Mouse (Mus musculus) embryonic facial prominence, embryonic 12.5 days (tissue): ENCODE data around the gene Ergic1. TPM values are rescaled to one million over a fixed set of nuclear protein-coding genes. Genes with fewer than 3 reads are reported as not detected.
A peak's percentile ranks its signal among the peaks of the same experiment; 100 is the strongest.

Experiments used
- ATAC-seq: fragments of 200-750 bp; cut with Nextera tagmentation; 2 replicates; pipeline ENCODE4 v1.8.0; 2017; ENCODE audit not compliant: insufficient number of reproducible peaks, insufficient read depth, low FRiP score, low TSS enrichment
- H3K27ac ChIP-seq: fragments of 300-500 bp; sonication (generic); 2 replicates; pipeline ENCODE4 v1.5.1; 2016; ENCODE audit warnings: mild to moderate bottlenecking
- H3K27me3 ChIP-seq: fragments of 300-500 bp; sonication (generic); 2 replicates; pipeline ENCODE4 v1.6.1; 2016; ENCODE audit warnings: mild to moderate bottlenecking, moderate library complexity
- H3K36me3 ChIP-seq: fragments of 300-500 bp; sonication (generic); 2 replicates; pipeline ENCODE4 v1.6.1; 2016; ENCODE audit warnings: mild to moderate bottlenecking
- H3K4me1 ChIP-seq: fragments of 300-500 bp; sonication (generic); 2 replicates; pipeline ENCODE4 v1.6.1; 2016
- H3K4me2 ChIP-seq: fragments of 300-500 bp; sonication (generic); replicated peaks from 2 replicates; pipeline ENCODE4 v1.6.1; 2016; ENCODE audit warnings: mild to moderate bottlenecking, moderate library complexity
- H3K4me3 ChIP-seq: fragments of 300-500 bp; sonication (generic); 2 replicates; pipeline ENCODE4 v1.5.1; 2016; ENCODE audit warnings: mild to moderate bottlenecking
- H3K9ac ChIP-seq: fragments of 300-500 bp; sonication (generic); 2 replicates; pipeline ENCODE4 v1.6.1; 2016; ENCODE audit warnings: mild to moderate bottlenecking, moderate library complexity
- H3K9me3 ChIP-seq: fragments of 300-500 bp; sonication (generic); 2 replicates; pipeline ENCODE4 v1.6.1; 2016; ENCODE audit warnings: mild to moderate bottlenecking, moderate library complexity
- WGBS: fragments of 180-500 bp; shearing (Covaris S2); methylation state at CpG from one replicate; pipeline ENCODE4 v1.1.7; 2016; 5-methylcytosine and 5-hydroxymethylcytosine counted together
- polyA plus RNA-seq: library from polyadenylated mRNA; unstranded; fragments of >200 nt; fragmentation: Nextera tagmentation; extraction: Ambion mirVana; gene quantifications from 2 replicates; pipeline ENCODE4 v1.2.1, GENCODE M21; 2016

Ergic1 gene
- polyA plus RNA-seq, 1 experiment from 2014 or later, result 102 TPM

- Histone ChIP-seq H3K36me3 (no peaks in the 10 kb centered on the region), H3K4me2 (no peak overlapping the region), H3K27me3 (peaks cover 4% of the 10 kb centered on the region; the same call in 1 of the 2 replicates), H3K9ac (no peak overlapping the region), H3K4me1 (peaks cover 7% of the 10 kb centered on the region), H3K9me3 (no peaks in the 10 kb centered on the region), H3K4me3 (no peak overlapping the region), H3K27ac (no peak overlapping the region)
- ATAC-seq, result no peak
- WGBS, result 88% methylated on average over 8 of the region's 8 CpGs
These were observed 16.8 kb upstream of the Ergic1 start for GRCm38 (mm10) chr17:26544319-26544963.

GRCm38 (mm10) chr17:26547771-26548170, 13.5 kb upstream of the Ergic1 start:
- Histone ChIP-seq H3K9ac (no peak overlapping the region), H3K27me3 (peaks cover 9% of the 10 kb centered on the region; the same call in 1 of the 2 replicates), H3K4me3 (no peak overlapping the region), H3K4me1 (peaks cover 8% of the 10 kb centered on the region), H3K4me2 (0 out of 2 replicates have a peak overlapping the region, but pooled peaks have one; percentile 2), H3K9me3 (no peaks in the 10 kb centered on the region), H3K27ac (no peak overlapping the region), H3K36me3 (no peaks in the 10 kb centered on the region)
- ATAC-seq, result no peak
- 24% methylated on average over 7 of the region's 7 CpGs for WGBS

GRCm38 (mm10) chr17:26548566-26548965, 12.7 kb upstream of the Ergic1 start:
- Histone ChIP-seq H3K9me3 (no peaks in the 10 kb centered on the region), H3K36me3 (no peaks in the 10 kb centered on the region), H3K27ac (no peak overlapping the region), H3K4me2 (no peak overlapping the region), H3K9ac (no peak overlapping the region), H3K27me3 (peaks cover 9% of the 10 kb centered on the region; the same call in 1 of the 2 replicates), H3K4me3 (no peak overlapping the region), H3K4me1 (peaks cover 8% of the 10 kb centered on the region)
- WGBS, result 4% methylated on average over 5 of the region's 5 CpGs
- no peak for ATAC-seq

GRCm38 (mm10) chr17:26549148-26549809, 12.0 kb upstream of the Ergic1 start:
- no peak for ATAC-seq

GRCm38 (mm10) chr17:26551104-26551503, 10.2 kb upstream of the Ergic1 start:
- no peak overlapping the region for H3K27ac ChIP-seq
- H3K9ac ChIP-seq, result no peak overlapping the region
- no peak for ATAC-seq
- no peaks in the 10 kb centered on the region for H3K9me3 ChIP-seq
- H3K27me3 ChIP-seq, result peaks cover 9% of the 10 kb centered on the region; the same call in 1 of the 2 replicates
- H3K4me1 ChIP-seq, result peaks cover 8% of the 10 kb centered on the region
- no peak overlapping the region for H3K4me3 ChIP-seq
- H3K4me2 ChIP-seq, result no peak overlapping the region
- 84% methylated on average over 6 of the region's 6 CpGs for WGBS
- H3K36me3 ChIP-seq, result no peaks in the 10 kb centered on the region

More at GRCm38 (mm10) chr17:26549148-26549809, 12.0 kb upstream of the Ergic1 start:
- Histone ChIP-seq H3K9me3 (no peaks in the 10 kb centered on the region), H3K36me3 (no peaks in the 10 kb centered on the region), H3K4me2 (peak overlapping the region; percentile 19; the same call in 1 of the 2 replicates), H3K4me1 (peaks cover 8% of the 10 kb centered on the region), H3K27ac (no peak overlapping the region), H3K4me3 (no peak overlapping the region), H3K27me3 (peaks cover 9% of the 10 kb centered on the region; the same call in 1 of the 2 replicates), H3K9ac (no peak overlapping the region)
- 7% methylated on average over 12 of the region's 12 CpGs for WGBS

- no peaks in the 10 kb centered on the region for H3K36me3 ChIP-seq
- no peak overlapping the region for H3K9ac ChIP-seq
- H3K27me3 ChIP-seq, result peaks cover 9% of the 10 kb centered on the region; the same call in 1 of the 2 replicates
- no peak for ATAC-seq
- H3K4me1 ChIP-seq, result peaks cover 8% of the 10 kb centered on the region
- WGBS, result 69% methylated on average over 3 of the region's 3 CpGs
- no peak overlapping the region for H3K4me2 ChIP-seq
- H3K27ac ChIP-seq, result no peak overlapping the region
- H3K4me3 ChIP-seq, result no peak overlapping the region
- no peaks in the 10 kb centered on the region for H3K9me3 ChIP-seq
These were observed 8.3 kb upstream of the Ergic1 start for GRCm38 (mm10) chr17:26553033-26553432.

- Histone ChIP-seq H3K9ac (peak overlapping the region; percentile 89), H3K4me1 (peaks cover 19% of the 10 kb centered on the region), H3K27me3 (no peaks in the 10 kb centered on the region), H3K36me3 (peaks cover 19% of the 10 kb centered on the region), H3K9me3 (no peaks in the 10 kb centered on the region), H3K4me2 (peak overlapping the region; percentile 89), H3K27ac (peak overlapping the region; percentile 77), H3K4me3 (peak overlapping the region; percentile 92)
- 39% methylated on average over 9 of the region's 9 CpGs for WGBS
- ATAC-seq, result peak; percentile 36; the same call in 1 of the 2 replicates
These were observed 581 bp upstream of the Ergic1 start for GRCm38 (mm10) chr17:26560526-26561289.

- Histone ChIP-seq H3K36me3 (peaks cover 29% of the 10 kb centered on the region), H3K9ac (peak within 1 kb of the TSS; percentile 89), H3K4me2 (peak within 1 kb of the TSS; percentile 89), H3K27ac (peak within 1 kb of the TSS; percentile 77), H3K4me1 (peaks cover 19% of the 10 kb centered on the region), H3K27me3 (no peaks in the 10 kb centered on the region), H3K4me3 (peak within 1 kb of the TSS; percentile 92), H3K9me3 (0 out of 2 replicates have a peak, but pooled peaks cover 3% of the 10 kb centered on the region)
- WGBS, result 2% methylated on average over 18 of the region's 25 CpGs
- ATAC-seq, result no peak; the same call in 1 of the 2 replicates
These were observed 427 bp downstream of the Ergic1 start, which contains the start of gene Dusp1 for GRCm38 (mm10) chr17:26561651-26562181. Dusp1 (minus strand) TSS chr17:26562128.

GRCm38 (mm10) chr17:26562292-26562691, 1.0 kb downstream of the Ergic1 start:
- H3K4me1 ChIP-seq, result peaks cover 19% of the 10 kb centered on the region
- no peak overlapping the region for H3K27ac ChIP-seq
- H3K9me3 ChIP-seq, result 0 out of 2 replicates have a peak, but pooled peaks cover 3% of the 10 kb centered on the region
- peak overlapping the region; percentile 89 for H3K4me2 ChIP-seq
- H3K27me3 ChIP-seq, result no peaks in the 10 kb centered on the region
- H3K9ac ChIP-seq, result peak overlapping the region; percentile 89
- WGBS, result 74% methylated on average over 4 of the region's 4 CpGs
- peaks cover 33% of the 10 kb centered on the region for H3K36me3 ChIP-seq
- H3K4me3 ChIP-seq, result peak overlapping the region; percentile 92
- ATAC-seq, result no peak

- Histone ChIP-seq H3K4me1 (peaks cover 19% of the 10 kb centered on the region), H3K27ac (no peak overlapping the region), H3K4me2 (no peak overlapping the region), H3K4me3 (no peak overlapping the region), H3K9ac (no peak overlapping the region), H3K27me3 (no peaks in the 10 kb centered on the region), H3K9me3 (0 out of 2 replicates have a peak, but pooled peaks cover 3% of the 10 kb centered on the region), H3K36me3 (peaks cover 45% of the 10 kb centered on the region)
- no peak for ATAC-seq
- WGBS, result 94% methylated on average over 6 of the region's 6 CpGs
These were observed 2.2 kb downstream of the Ergic1 start for GRCm38 (mm10) chr17:26563476-26563875.

- H3K27me3 ChIP-seq, result no peaks in the 10 kb centered on the region
- no peak overlapping the region for H3K9ac ChIP-seq
- H3K9me3 ChIP-seq, result 0 out of 2 replicates have a peak, but pooled peaks cover 3% of the 10 kb centered on the region
- peaks cover 19% of the 10 kb centered on the region for H3K4me1 ChIP-seq
- 63% methylated on average over 9 of the region's 9 CpGs for WGBS
- peaks cover 53% of the 10 kb centered on the region for H3K36me3 ChIP-seq
- no peak overlapping the region for H3K27ac ChIP-seq
- H3K4me3 ChIP-seq, result no peak overlapping the region
- H3K4me2 ChIP-seq, result no peak overlapping the region
- no peak for ATAC-seq
These were observed 3.1 kb downstream of the Ergic1 start for GRCm38 (mm10) chr17:26564439-26564838.
